Mouse (Mus musculus) spleen, adult 2 months (tissue): ENCODE measurements around the gene Wnk2.

Source experiments
- CTCF ChIP-seq: fragments of 200-500 bp; IDR thresholded peaks from 2 replicates; pipeline ENCODE4 v1.5.1; 2011; ENCODE audit warnings: mild to moderate bottlenecking, inconsistent platforms; ENCODE audit not compliant: insufficient read depth, insufficient read length, insufficient replicate concordance; ENCODE audit errors: extremely low read depth
- POLR2A ChIP-seq: fragments of 200-500 bp; IDR thresholded peaks from 2 replicates; pipeline ENCODE4 v1.6.1; 2011; ENCODE audit warnings: low read depth, low read length, inconsistent platforms

GRCm38 (mm10) chr13:49016311-49016761 is 131.5 kb downstream of the Wnk2 start:
- no peak for TF ChIP-seq CTCF
- TF ChIP-seq POLR2A, result no peak
